Mouse (Mus musculus): ENCODE results near the gene Cish.

Gene Cish

GRCm38 (mm10) chr9:107277603-107278002 lies 18.2 kb upstream of the Cish start:
- DNase-seq (ENCODE audit: extremely low read depth, low read depth) = no peak

- no peak for DNase-seq (ENCODE audit: extremely low read depth, low read depth)
These were observed 17.7 kb upstream of the Cish start for GRCm38 (mm10) chr9:107278126-107278525.

- no peak for DNase-seq (ENCODE audit: extremely low read depth, low read depth)
These were observed 17.1 kb upstream of the Cish start for GRCm38 (mm10) chr9:107278527-107279377.

- DNase-seq (ENCODE audit: extremely low read depth, low read depth) = no peak
These were observed 16.2 kb upstream of the Cish start for GRCm38 (mm10) chr9:107279378-107280321.

- peak; percentile 91 for DNase-seq (ENCODE audit: extremely low read depth, low read depth)
These were observed 15.4 kb upstream of the Cish start for GRCm38 (mm10) chr9:107280322-107281027.

GRCm38 (mm10) chr9:107281241-107281987 lies 14.4 kb upstream of the Cish start:
- no peak for DNase-seq (ENCODE audit: extremely low read depth, low read depth)

GRCm38 (mm10) chr9:107282951-107283350 lies 12.9 kb upstream of the Cish start:
- no peak for DNase-seq (ENCODE audit: extremely low read depth, low read depth)

- no peak for DNase-seq (ENCODE audit: extremely low read depth, low read depth)
These were observed 10.8 kb upstream of the Cish start for GRCm38 (mm10) chr9:107285009-107285408.

GRCm38 (mm10) chr9:107287294-107287693 lies 8.5 kb upstream of the Cish start:
- DNase-seq (ENCODE audit: extremely low read depth, low read depth) = no peak

GRCm38 (mm10) chr9:107288105-107288650 lies 7.6 kb upstream of the Cish start:
- DNase-seq (ENCODE audit: extremely low read depth, low read depth) = no peak

- DNase-seq (ENCODE audit: extremely low read depth, low read depth) = peak; percentile 77
These were observed 7.1 kb upstream of the Cish start for GRCm38 (mm10) chr9:107288711-107289110.

GRCm38 (mm10) chr9:107289211-107290076 lies 6.4 kb upstream of the Cish start, which contains the start of gene Mapkapk3:
Gene Mapkapk3, minus strand, starts transcription at chr9:107289877.
- DNase-seq (ENCODE audit: extremely low read depth, low read depth) = peak; percentile 90

GRCm38 (mm10) chr9:107290897-107291296 lies 4.9 kb upstream of the Cish start:
- no peak for DNase-seq (ENCODE audit: extremely low read depth, low read depth)

GRCm38 (mm10) chr9:107294249-107294648 lies 1.6 kb upstream of the Cish start:
- no peak for DNase-seq (ENCODE audit: extremely low read depth, low read depth)

GRCm38 (mm10) chr9:107295616-107296015 lies 210 bp upstream of the Cish start:
- no peak for DNase-seq (ENCODE audit: extremely low read depth, low read depth)

- no peak for DNase-seq (ENCODE audit: extremely low read depth, low read depth)
These were observed 215 bp downstream of the Cish start for GRCm38 (mm10) chr9:107296041-107296440.

- DNase-seq (ENCODE audit: extremely low read depth, low read depth) = peak; percentile 97
These were observed 707 bp downstream of the Cish start for GRCm38 (mm10) chr9:107296501-107296965.

- DNase-seq (ENCODE audit: extremely low read depth, low read depth) = no peak
These were observed 1.2 kb downstream of the Cish start for GRCm38 (mm10) chr9:107297059-107297458.

- no peak for DNase-seq (ENCODE audit: extremely low read depth, low read depth)
These were observed 1.8 kb downstream of the Cish start for GRCm38 (mm10) chr9:107297658-107298057.

All from MEL-GATA-1-ER (cell line).